Mouse (Mus musculus) forebrain, embryonic 10.5 days (tissue): ENCODE results near the gene Ten1. TPM values are rescaled to one million over a fixed set of nuclear protein-coding genes. Genes with fewer than 3 reads are reported as not detected.
A peak's percentile ranks its signal among the peaks of the same experiment; 100 is the strongest.

Experiments used
- DNase-seq: peaks from one replicate; pipeline ENCODE4 v3.0.0-alpha.2; 2017; ENCODE audit warnings: low spot score; ENCODE audit errors: extremely low spot score
- H3K27ac ChIP-seq: fragments of 300-500 bp; sonication (generic); 2 replicates; pipeline ENCODE4 v1.5.1; 2016; ENCODE audit warnings: mild to moderate bottlenecking
- H3K27me3 ChIP-seq: fragments of 300-500 bp; sonication (generic); 2 replicates; pipeline ENCODE4 v1.6.1; 2016; ENCODE audit warnings: mild to moderate bottlenecking; ENCODE audit not compliant: poor library complexity, severe bottlenecking
- H3K36me3 ChIP-seq: fragments of 300-500 bp; sonication (generic); replicated peaks from 2 replicates; pipeline ENCODE4 v1.6.1; 2016; ENCODE audit warnings: mild to moderate bottlenecking, moderate library complexity
- H3K4me1 ChIP-seq: fragments of 300-500 bp; sonication (generic); 2 replicates; pipeline ENCODE4 v1.6.1; 2016
- H3K4me3 ChIP-seq: fragments of 300-500 bp; sonication (generic); 2 replicates; pipeline ENCODE4 v1.5.1; 2016; ENCODE audit warnings: mild to moderate bottlenecking, moderate library complexity
- H3K9me3 ChIP-seq: fragments of 300-500 bp; sonication (generic); 2 replicates; pipeline ENCODE4 v1.6.1; 2016; ENCODE audit warnings: mild to moderate bottlenecking, moderate library complexity
- WGBS: fragments of 180-500 bp; shearing (Covaris S2); methylation state at CpG from one replicate; pipeline ENCODE4 v1.1.7; 2016; 5-methylcytosine and 5-hydroxymethylcytosine counted together
- polyA plus RNA-seq: library from polyadenylated mRNA; unstranded; fragments of >200 nt; fragmentation: Nextera tagmentation; extraction: Ambion mirVana; gene quantifications from 2 replicates; pipeline ENCODE4 v1.2.1, GENCODE M21; 2016

Ten1 gene
- 51.7 and 57.1 TPM in 2 replicates for polyA plus RNA-seq

- Histone ChIP-seq H3K4me3 (peak within 1 kb of the TSS; percentile 76), H3K27me3 (no peaks in the 10 kb centered on the region), H3K27ac (peak within 1 kb of the TSS; percentile 97), H3K4me1 (peaks cover 15% of the 10 kb centered on the region), H3K9me3 (no peaks in the 10 kb centered on the region), H3K36me3 (peaks cover 10% of the 10 kb centered on the region)
- DNase-seq: peak; percentile 98
- WGBS: under 1% methylated on average over 62 of the region's 62 CpGs
Measured at GRCm38 (mm10) chr11:116198639-116199531, at the start of gene Ten1, which contains the start of gene Acox1. Gene Ten1, plus strand, starts transcription at chr11:116198855. Gene Acox1, minus strand, starts transcription at chr11:116199045.

DNA sequence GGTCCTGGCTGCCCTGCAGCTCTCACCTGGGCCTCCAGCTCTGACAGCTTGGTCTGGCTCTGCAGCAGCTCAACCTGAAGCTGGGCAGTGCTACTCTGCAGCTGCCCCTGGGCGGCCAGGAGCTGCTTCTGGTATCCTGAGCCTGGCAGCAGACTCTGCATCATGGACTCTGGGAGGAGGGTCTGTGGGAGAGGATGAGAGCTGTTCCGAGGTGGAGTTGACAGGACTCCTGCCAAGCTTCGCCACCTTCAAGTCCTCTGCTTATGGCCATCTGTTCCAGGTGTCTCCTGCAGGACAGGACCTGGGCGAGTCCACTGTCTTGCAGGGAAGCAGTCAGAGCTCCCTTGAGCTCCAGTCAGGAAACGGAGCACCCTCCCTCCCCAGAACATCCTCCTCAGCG, 49.3 kb upstream of the Ten1 start:
- H3K9me3 ChIP-seq: no peaks in the 10 kb centered on the region
- H3K36me3 ChIP-seq: peaks cover 100% of the 10 kb centered on the region
- WGBS: 90% methylated on average over 6 of the region's 6 CpGs
- H3K27me3 ChIP-seq: no peaks in the 10 kb centered on the region
- no peak for DNase-seq
- H3K4me1 ChIP-seq: peaks cover 25% of the 10 kb centered on the region
- H3K27ac ChIP-seq: 0 out of 2 replicates have a peak overlapping the region, but pooled peaks have one; percentile 5
- H3K4me3 ChIP-seq: no peak overlapping the region

GRCm38 (mm10) chr11:116150960-116151359, 47.7 kb upstream of the Ten1 start:
- Histone ChIP-seq H3K27me3 (no peaks in the 10 kb centered on the region), H3K4me1 (peaks cover 25% of the 10 kb centered on the region), H3K27ac (no peak overlapping the region), H3K9me3 (no peaks in the 10 kb centered on the region), H3K4me3 (no peak overlapping the region), H3K36me3 (peaks cover 100% of the 10 kb centered on the region)
- no peak for DNase-seq
- 90% methylated on average over 2 of the region's 2 CpGs for WGBS

DNA sequence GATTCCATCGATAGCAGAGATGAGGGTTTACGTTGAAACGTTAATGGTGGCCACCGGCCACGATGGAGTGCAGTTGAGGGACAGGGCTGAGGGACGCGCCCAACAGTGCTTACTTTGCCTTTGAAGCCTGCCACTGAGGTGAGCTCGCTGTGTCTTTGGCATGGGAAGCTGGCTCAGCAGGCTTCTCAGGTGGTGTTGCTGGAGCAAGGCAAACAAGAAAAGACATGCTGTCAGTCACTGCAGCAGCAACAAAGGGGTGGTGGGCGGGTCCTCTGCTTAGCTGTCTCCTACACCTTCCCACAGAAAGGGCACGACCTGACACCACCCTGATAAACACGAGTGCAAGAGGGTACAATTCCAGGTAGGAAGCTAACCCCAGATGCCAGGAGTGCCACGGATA, 37.3 kb upstream of the Ten1 start:
- no peaks in the 10 kb centered on the region for H3K27me3 ChIP-seq
- no peaks in the 10 kb centered on the region for H3K9me3 ChIP-seq
- H3K4me3 ChIP-seq: no peak overlapping the region
- no peak overlapping the region for H3K27ac ChIP-seq
- WGBS: 78% methylated on average over 12 of the region's 12 CpGs
- H3K36me3 ChIP-seq: peaks cover 97% of the 10 kb centered on the region
- peaks cover 34% of the 10 kb centered on the region for H3K4me1 ChIP-seq
- no peak for DNase-seq

DNA sequence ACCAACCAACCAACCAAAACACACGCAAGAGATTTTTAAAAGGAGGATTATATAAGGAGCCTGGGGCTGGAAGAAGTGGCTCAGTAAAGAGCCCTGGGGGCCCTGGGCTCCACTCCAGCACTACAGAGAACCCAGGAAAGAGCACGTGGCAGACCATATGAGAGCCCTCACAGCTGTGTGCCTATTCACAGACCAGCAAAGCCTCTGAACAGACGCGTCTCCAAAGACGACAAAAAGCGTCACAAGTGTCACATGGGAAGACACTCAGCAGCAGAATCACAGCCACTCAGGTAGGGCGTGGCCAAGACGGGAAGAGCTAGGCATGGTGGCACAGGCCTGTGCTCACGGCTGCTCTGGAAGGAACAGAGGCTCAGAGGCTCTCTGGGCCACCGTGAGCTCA, 36.5 kb upstream of the Ten1 start:
- Histone ChIP-seq H3K27me3 (no peaks in the 10 kb centered on the region), H3K4me3 (no peak overlapping the region), H3K4me1 (peaks cover 43% of the 10 kb centered on the region), H3K36me3 (peaks cover 89% of the 10 kb centered on the region), H3K27ac (peak overlapping the region; percentile 66; the same call in 1 of the 2 replicates), H3K9me3 (no peaks in the 10 kb centered on the region)
- 85% methylated on average over 10 of the region's 10 CpGs for WGBS
- no peak for DNase-seq

- H3K4me1 ChIP-seq: peaks cover 47% of the 10 kb centered on the region
- DNase-seq: no peak
- no peaks in the 10 kb centered on the region for H3K27me3 ChIP-seq
- H3K36me3 ChIP-seq: peaks cover 80% of the 10 kb centered on the region
- peak overlapping the region; percentile 66 for H3K27ac ChIP-seq
- H3K4me3 ChIP-seq: no peak overlapping the region
- 45% methylated on average over 9 of the region's 9 CpGs for WGBS
- H3K9me3 ChIP-seq: no peaks in the 10 kb centered on the region
Measured at GRCm38 (mm10) chr11:116163002-116163401, 35.7 kb upstream of the Ten1 start.

GRCm38 (mm10) chr11:116167232-116167631, 31.4 kb upstream of the Ten1 start:
- no peak for DNase-seq
- 21% methylated on average over 6 of the region's 6 CpGs for WGBS

DNA sequence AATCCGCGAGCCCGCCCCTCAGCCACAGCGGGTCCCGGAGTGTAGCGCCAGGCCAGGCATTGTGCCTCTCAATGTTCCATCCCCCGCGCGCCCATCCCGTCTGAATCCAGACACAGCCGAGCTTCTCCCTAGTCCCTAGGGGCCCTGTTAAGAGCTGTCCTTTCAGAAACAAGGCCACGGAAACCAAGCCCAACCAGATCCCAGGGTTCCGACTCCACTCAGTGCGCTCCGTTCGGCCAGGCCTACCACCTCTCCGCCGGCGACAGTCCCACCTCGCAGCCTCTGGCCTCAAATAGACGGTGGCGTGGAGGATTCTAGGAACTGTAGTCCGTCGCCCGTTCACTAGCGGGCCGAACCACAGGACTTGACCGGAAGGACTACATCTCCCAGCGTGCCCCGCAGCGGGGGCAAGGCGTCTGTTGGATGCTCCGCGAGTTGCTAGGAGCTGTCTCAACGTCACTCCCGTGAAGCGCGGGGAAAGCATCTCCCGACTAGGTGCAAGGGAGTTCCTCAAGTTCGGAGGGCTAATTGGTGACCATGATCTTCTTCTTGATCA, 30.7 kb upstream of the Ten1 start, which contains the start of gene Fbf1:
Gene Fbf1, minus strand, starts transcription at position 283 of the 556 bp plus-strand sequence.
- peak; percentile 95 for DNase-seq
- WGBS: under 1% methylated on average over 40 of the region's 40 CpGs
- peaks cover 44% of the 10 kb centered on the region for H3K36me3 ChIP-seq

More at GRCm38 (mm10) chr11:116167232-116167631, 31.4 kb upstream of the Ten1 start:
- Histone ChIP-seq H3K4me3 (peak overlapping the region; percentile 68), H3K27me3 (peaks cover 6% of the 10 kb centered on the region; the same call in 1 of the 2 replicates), H3K4me1 (peaks cover 47% of the 10 kb centered on the region), H3K9me3 (no peaks in the 10 kb centered on the region), H3K36me3 (peaks cover 41% of the 10 kb centered on the region), H3K27ac (peak overlapping the region; percentile 92)

DNA sequence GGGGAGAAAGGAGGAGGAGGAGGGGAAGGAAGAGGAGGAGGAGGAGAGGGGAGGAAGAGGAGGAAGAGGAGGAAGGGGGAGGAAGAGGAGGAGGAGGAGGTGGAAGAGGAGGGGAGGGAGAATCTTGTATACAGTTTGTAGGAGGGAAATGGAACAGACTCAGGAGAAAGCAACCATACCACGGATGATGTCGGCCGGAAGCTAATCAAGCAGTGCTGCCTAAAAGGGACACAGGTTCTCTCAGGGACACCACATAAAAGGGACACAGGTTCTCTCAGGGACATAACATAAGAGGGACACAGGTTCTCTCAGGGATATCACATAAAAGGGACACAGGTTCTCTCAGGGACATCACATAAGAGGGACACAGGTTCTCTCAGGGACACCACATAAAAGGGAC, 29.4 kb upstream of the Ten1 start:
- no peak overlapping the region for H3K27ac ChIP-seq
- H3K9me3 ChIP-seq: no peaks in the 10 kb centered on the region
- peaks cover 6% of the 10 kb centered on the region; the same call in 1 of the 2 replicates for H3K27me3 ChIP-seq
- H3K4me3 ChIP-seq: peak overlapping the region; percentile 68; the same call in 1 of the 2 replicates
- H3K36me3 ChIP-seq: peaks cover 44% of the 10 kb centered on the region
- H3K4me1 ChIP-seq: peaks cover 29% of the 10 kb centered on the region
- DNase-seq: no peak
- WGBS: 86% methylated on average over 3 of the region's 3 CpGs

More for the DNA sequence above, 30.7 kb upstream of the Ten1 start, which contains the start of gene Fbf1:
- peaks cover 6% of the 10 kb centered on the region; the same call in 1 of the 2 replicates for H3K27me3 ChIP-seq
- H3K4me1 ChIP-seq: peaks cover 39% of the 10 kb centered on the region
- no peaks in the 10 kb centered on the region for H3K9me3 ChIP-seq
- peak within 1 kb of the TSS; percentile 68 for H3K4me3 ChIP-seq
- peak within 1 kb of the TSS; percentile 92 for H3K27ac ChIP-seq

DNA sequence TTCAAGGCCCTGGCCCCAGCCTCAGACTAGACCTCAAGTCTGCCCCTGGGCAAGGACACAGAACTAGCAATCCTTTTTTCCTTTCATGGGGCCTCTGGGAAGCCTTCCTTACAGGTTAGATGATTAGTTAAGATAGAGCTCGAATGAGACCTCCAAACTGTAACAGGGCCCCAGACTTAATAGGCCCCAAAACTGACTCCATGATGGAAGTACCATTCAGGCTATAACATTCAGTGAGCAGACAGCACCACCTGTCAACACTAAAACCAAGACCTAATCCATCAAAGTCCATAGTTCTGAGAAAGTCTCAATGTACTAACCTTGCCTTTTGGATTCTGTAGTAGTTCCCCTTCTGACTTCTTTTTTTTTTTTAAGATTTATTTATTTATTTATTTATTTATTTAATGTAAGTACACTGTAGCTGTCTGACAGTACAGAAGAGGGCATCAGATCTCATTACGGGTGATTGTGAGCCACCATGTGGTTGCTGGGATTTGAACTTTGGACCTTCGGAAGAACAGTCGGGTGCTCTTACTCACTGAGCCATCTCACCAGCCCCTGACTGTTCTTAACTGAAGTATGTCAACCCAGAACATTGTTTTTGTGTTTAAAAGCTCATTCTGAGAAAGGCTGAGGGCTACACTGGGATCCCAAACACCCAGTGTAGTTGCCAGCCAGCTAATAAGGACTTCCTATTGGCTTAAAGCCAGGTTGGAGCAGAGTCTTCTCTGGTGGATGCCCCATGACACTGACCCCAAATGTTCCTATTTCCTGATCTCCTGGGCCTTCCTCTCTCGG, 28.5 kb upstream of the Ten1 start:
- Histone ChIP-seq H3K9me3 (no peaks in the 10 kb centered on the region), H3K4me1 (peaks cover 29% of the 10 kb centered on the region), H3K4me3 (no peak overlapping the region), H3K27me3 (peaks cover 6% of the 10 kb centered on the region; the same call in 1 of the 2 replicates), H3K27ac (no peak overlapping the region), H3K36me3 (peaks cover 44% of the 10 kb centered on the region)
- no peak for DNase-seq
- 87% methylated on average over 5 of the region's 5 CpGs for WGBS

DNA sequence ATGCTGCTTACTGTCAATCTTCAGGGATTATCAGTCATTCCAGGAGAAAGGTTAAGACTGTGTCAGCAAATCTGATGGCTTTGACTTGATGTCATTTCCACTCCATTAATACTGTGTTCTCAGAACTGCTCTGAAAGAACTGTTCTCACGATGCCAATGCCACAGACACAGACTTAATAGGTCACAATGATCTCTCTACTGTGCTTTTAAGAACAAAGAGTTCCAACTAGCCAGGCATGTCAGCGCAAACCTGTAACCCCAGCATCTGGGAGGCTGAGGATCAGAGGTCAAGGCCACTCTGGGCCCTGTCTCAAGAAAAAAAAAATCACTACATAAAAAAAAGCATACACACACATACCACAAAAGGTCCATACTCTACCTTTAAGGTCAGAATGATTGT, 26.7 kb upstream of the Ten1 start:
- no peak overlapping the region for H3K4me3 ChIP-seq
- peaks cover 15% of the 10 kb centered on the region for H3K4me1 ChIP-seq
- 90% methylated on average over 2 of the region's 2 CpGs for WGBS
- no peak overlapping the region for H3K27ac ChIP-seq
- no peak for DNase-seq
- H3K36me3 ChIP-seq: peaks cover 48% of the 10 kb centered on the region
- no peaks in the 10 kb centered on the region for H3K9me3 ChIP-seq
- peaks cover 6% of the 10 kb centered on the region; the same call in 1 of the 2 replicates for H3K27me3 ChIP-seq

DNA sequence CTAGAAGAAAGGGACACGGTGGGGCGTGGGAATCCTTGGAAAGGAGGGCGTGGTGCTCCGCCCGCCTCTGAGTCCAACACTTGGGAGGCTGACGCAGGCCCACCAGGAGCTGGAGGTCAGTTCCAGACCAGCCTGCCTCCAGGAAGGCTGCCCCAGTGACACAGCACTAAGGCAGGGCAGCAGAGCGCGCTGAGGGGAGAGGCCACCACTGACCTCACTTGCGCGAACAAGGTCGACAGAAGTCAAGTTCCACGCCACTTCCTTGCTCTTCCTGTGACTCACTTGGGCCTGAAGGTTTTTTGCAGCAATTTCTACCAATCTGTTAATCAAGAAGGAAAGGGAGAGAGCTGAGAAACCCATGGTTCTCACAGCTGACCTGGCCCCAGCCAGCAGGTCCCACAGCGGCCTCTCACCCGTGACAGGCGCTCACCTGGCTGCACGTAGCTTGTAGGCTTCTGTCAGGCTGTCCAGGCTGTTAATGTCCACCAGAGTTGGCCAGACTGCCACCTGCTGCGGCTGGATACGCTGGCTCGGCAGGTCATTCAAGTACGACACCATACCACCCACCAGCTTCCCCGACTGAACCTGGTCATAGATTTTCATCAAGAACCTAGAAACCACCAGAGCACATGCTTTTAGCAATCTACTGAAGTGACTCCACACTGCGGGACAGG, 23.7 kb upstream of the Ten1 start:
- peaks cover 76% of the 10 kb centered on the region for H3K36me3 ChIP-seq
- no peak for DNase-seq
- H3K9me3 ChIP-seq: no peaks in the 10 kb centered on the region
- H3K4me3 ChIP-seq: no peak overlapping the region
- no peak overlapping the region for H3K27ac ChIP-seq
- H3K4me1 ChIP-seq: no peaks in the 10 kb centered on the region
- H3K27me3 ChIP-seq: no peaks in the 10 kb centered on the region
- WGBS: 92% methylated on average over 22 of the region's 22 CpGs
